Mouse (Mus musculus): ENCODE data around the gene 4930415O20Rik.

4930415O20Rik gene

GRCm38 (mm10) chr15:98608058-98608783 lies 37.4 kb downstream of the 4930415O20Rik start:
- DNase-seq: peak; percentile 42

DNA sequence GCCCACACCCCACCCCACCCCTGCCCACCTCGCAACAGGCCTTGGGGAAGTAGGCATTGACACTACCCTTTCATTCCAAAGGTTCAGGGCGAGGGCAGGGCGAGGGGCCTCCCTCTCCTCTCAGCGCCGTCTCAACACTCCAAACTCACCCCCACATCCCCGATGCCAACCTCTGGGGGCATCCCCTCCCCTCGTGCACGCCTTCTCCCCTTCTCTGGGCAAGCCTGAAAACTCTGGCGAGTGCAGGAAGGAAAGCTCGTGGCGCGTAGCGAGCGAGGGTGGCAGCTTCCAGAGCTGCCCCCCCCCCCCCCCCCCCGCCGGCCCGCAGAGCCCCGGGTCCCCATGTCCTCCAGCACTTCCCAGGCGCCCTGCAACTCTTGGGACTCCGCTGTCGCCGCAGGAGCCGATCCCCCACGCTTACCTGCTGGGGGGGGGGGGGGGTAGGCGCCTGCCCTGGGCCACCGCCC lies 38.0 kb downstream of the 4930415O20Rik start:
- peak; percentile 43 for DNase-seq

DNA sequence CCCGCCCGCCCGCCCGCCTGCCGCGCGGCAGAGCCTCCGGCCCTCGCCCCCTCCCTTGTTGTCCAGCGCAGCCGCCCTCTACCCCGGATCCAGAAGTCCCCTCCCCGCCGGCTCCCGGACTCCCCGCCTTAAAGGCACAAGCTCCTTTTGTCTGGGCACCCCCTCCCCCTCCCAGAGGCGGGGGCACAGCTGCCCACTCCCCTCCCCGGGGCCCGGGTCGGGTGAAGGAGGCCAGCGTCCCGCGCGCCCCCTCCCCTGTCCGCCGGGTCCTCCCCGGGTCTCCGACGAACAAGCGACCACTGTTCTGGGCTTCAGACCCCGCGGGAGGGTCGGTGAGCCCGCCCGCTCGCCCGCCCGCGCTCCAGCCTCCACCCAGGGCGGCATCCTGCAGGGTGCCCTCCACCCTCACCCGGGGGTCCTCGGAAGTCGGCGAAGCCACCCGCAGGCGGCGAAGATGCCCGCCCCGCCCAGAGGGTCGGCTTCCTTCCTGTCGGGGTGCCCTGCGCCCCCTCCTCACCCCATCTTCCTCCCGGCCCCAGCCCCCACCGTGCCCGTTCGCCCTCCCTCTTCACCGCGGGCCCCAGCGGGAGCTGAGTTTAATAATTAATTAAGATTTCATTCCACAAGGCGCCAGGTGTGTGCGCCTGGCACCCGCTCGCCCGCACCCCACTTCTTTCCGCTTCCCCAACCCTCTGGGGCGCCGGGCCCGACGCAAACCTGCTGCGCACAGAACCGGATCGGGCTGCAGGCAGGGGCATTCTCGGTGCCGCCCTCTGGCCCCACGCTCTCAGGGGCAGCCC lies 38.7 kb downstream of the 4930415O20Rik start, which contains the start of gene Adcy6:
Gene Adcy6 (minus strand): TSS at position 746 of the 800 bp plus-strand sequence.
- peak; percentile 92 for DNase-seq

DNA sequence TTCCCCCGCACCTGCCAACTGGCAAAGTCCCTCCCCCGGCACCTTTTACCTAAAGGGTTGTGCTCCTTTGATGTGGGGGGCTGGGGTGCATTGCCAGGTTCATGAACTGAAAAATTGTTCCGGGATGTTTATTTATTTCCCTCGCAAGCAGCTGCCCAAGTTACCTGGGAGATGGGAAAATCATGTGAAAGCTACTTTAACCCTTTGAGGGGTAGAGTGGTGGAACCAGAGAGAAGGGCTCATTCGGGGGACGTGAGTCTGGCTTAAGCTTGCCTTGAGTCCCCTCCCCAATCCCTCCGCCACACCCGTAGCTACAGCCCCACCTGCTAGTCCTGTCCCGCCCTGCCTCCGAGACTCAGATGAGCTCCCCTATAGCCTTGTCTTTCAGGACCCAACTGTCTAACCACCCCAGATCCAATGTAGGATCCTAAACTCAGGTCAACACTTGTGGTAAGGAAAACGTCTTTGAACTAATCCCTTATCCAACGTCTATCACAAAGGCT lies 39.4 kb downstream of the 4930415O20Rik start:
- DNase-seq: no peak

- no peak for DNase-seq
Measured at GRCm38 (mm10) chr15:98612229-98612628, 41.4 kb downstream of the 4930415O20Rik start.

DNA sequence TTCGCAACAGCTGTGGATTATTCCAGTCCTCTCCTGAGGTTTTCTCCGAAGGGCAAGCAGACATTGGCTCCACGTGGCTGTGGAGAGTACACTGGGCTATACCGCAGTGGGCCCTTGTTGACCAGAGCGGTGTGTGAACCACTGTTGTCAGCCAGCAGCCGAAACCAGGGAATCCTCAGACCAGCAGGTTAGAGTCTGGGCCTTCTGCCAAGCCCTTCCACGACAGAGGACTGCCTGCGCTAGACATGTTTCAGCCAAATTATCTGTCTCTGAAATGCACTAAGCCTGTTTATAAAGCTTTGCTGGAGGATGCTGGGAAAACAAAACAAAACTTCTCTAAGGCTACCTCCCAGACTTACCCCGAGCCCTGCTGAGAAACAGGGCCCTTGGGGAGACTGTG lies 43.7 kb downstream of the 4930415O20Rik start:
- peak; percentile 59 for DNase-seq

GRCm38 (mm10) chr15:98614971-98615370 lies 44.2 kb downstream of the 4930415O20Rik start:
- DNase-seq: peak; percentile 61

DNA sequence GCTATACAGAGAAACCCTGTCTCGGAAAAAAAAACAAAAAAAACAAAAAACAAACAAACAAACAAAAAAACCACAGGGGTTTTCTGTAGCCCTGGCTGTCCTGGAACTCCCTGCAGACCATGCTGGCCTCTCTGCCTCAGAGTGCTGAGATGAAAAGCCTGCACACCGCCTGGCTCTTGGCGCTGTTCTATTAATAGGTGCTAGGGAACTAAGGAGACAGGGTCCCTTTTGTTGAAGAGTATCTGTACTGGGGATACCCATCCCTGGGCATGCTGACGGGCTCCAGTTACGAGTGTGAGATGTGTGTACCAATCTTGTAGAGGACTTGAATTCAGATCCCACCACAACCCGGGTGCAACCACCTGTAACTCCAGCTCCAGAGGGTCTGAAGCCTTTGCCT lies 44.9 kb downstream of the 4930415O20Rik start:
- no peak for DNase-seq

DNA sequence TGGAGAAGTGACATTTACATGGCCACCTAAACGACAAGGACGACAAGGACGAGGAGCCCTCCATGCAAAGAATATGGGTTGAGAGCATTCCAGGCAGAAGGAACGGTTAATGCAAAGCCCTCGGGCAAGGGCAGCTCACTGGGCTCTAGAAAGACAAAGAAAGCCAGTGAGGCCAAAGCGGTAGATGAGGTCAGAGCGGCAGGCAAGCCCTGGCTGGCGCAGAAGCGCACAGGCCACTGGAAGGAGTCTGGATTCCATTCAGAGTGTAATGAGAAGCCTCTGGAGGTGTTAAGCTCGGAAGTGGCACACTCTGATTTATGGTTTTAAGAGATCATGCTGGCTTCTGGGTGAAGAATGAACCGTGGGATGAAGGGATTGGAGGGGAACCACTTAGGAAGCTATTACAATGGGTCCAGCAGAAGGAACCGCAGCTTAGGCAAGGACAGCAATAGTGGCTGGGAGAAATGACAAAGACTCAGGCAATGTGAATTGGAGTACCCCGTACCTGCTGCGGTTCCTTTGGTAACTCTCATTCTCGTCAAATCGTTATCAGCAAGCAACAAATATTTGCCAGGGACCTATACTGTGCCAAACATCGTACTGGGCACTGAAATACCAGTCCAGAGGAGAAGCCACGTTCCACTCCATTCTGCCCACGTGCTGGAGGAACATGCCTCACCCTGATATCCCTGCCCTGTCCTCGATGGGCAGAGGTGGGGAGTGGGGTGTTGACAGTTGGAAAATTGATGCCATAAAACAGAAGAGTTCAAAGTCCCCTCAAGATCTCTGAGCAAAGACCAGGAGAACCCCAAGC lies 45.8 kb downstream of the 4930415O20Rik start:
- DNase-seq: peak; percentile 68

- peak; percentile 60 for DNase-seq
Measured at GRCm38 (mm10) chr15:98617176-98617537, 46.4 kb downstream of the 4930415O20Rik start.

DNA sequence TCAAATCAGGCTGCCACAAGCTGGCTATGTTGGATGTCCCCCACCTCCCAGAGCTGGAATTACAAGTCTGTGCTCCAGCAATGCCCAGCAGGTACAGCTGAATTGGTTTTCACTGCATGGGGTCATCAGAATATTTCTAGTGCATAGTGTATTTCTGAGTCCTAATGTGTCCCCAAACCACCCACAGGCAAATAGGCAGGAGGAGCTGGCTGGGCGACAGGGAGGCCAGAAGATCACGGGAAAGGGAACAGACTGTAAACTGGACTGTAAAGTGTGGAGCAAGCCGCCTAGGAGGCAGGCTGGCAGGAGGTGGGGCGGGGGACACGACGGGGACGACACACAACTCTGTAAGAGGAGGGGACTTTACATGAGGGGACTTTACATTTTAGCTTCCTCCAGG lies 51.4 kb downstream of the 4930415O20Rik start:
- DNase-seq: peak; percentile 63

DNA sequence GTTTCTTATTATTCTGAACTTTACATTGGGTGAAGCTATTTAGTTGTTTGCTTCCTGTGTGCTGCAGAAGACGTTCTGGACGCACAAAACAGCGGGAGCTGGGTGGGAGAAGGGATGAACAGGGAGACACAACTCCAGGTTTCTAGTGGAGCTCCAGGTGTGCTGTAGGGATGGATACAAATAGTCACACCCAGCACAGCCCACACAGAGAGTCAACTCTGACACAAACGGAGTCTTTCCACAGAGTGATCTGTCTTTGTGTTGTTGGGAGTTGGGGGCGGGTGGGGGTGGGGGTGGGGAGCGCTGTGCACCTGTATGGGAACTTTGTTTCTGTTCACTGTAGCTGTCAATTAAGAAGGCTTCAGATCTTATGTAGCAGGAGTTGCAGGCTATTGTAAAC lies 51.9 kb downstream of the 4930415O20Rik start:
- DNase-seq: no peak

GRCm38 (mm10) chr15:98623361-98623821 lies 52.6 kb downstream of the 4930415O20Rik start:
- no peak for DNase-seq

DNA sequence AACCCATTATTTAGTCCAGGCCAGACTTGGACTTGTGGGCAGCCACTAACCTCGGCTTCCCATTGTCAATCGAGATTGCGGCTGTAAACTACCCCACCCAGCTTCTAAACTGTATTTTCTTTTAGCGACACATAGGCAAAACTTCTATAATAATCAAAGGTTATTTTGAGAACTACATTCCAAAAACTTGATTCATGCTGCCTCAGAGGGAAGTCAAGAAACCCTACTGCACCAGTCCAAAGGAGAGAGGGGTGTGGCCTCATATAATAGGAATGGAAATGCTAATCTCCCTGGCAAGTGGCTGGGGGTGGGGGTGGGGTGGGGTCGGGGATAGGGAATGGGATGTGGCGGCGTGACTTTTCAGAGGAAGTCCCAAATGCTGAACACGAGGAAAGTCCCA lies 55.3 kb downstream of the 4930415O20Rik start:
- DNase-seq: no peak

- peak; percentile 38 for DNase-seq
Measured at GRCm38 (mm10) chr15:98626487-98627212, 55.8 kb downstream of the 4930415O20Rik start.

DNA sequence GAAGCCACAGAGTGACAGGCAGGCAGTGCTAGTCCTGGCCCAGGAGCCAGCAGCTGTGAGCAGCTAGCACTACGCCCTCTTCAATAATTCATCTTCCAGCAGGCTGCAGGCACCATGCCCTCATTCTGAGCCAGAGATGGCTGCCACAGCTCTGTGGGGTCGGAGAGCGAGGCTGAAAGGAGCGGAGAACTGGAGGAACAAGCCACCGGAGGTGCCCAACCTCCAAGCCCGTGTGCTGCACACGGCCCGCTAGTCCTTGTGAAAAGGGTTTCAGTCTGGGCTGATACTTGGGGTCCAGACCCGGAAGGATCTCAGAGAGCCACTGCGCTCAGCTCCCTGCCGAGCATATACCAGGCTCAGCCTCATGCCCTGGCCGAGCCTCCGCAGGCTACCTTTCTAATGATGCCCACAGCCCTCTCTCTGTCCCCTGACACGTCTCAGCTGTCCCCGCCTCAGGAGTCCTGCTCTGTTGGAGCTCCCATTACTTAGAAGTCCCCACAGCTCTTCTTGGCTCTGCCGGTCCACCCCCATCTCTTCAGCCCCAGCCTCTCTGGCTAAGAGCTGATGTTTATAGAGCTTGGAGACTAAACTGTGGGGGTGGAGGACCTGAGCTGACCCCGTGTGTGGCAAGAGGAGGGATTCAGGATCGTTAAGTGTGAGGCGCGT lies 57.9 kb downstream of the 4930415O20Rik start:
- no peak for DNase-seq

- DNase-seq: no peak
Measured at GRCm38 (mm10) chr15:98629464-98629863, 58.7 kb downstream of the 4930415O20Rik start.

DNA sequence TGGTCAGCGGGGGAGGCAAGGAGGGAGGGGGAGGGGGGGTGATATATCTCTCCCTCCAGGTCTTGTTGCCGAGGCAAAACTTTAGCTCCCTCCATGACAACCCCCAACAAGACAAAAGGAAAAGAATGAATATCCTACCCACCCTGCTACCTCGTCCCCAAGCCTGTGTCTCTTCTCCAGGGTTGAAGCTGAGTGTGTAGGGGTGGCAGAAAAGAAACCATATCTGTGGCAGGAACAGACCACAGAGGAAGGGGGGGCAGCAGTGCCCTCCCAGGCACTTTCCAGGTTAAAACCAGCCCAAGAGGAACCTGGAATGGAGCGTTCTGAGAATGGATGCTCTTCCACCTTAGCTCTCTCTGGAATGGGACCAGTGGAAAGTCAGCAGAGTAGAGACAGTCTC lies 59.7 kb downstream of the 4930415O20Rik start, which contains the start of gene Cacnb3:
Gene Cacnb3 (plus strand): TSS at position 301 of the 400 bp plus-strand sequence.
- DNase-seq: no peak

- DNase-seq: peak; percentile 65
Measured at GRCm38 (mm10) chr15:98631493-98631892, 60.7 kb downstream of the 4930415O20Rik start.

DNA sequence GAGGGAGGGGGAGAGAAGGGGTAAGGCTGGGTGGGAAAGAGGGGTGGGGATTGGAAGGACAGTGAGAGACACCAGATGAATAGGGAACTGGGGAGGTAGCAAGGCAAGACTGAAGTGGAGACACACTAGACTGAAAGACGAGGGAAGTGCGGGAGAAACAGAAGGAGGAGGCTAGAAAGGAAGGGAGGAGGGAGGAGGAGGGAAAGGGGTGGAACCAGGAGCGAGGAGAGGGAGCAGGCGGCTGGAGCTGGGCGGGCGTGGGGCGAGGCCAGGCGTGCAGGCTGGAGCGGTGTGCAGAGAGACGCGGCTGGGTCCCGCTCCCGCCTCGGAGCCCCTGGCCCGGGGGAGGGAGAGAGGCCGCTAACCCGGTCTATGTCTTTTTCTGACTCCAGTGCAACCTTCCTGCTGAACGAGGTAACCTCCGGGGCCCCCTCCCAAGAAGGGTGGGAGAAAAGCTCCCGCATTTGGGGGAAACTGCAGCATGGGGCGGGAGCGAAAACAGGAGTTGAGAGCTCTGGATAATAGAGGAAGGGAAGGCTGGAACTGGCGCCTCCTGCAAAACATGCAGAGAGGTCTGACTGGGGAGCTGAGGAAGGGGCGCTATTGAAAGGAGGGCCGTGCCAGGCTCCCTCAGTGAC lies 61.4 kb downstream of the 4930415O20Rik start:
- peak; percentile 63 for DNase-seq

- DNase-seq: no peak
Measured at GRCm38 (mm10) chr15:98632921-98633320, 62.1 kb downstream of the 4930415O20Rik start.

Data from kidney, adult 11 months (tissue).